Mouse (Mus musculus): ENCODE measurements around the gene Syne2. TPM values are rescaled to one million over a fixed set of nuclear protein-coding genes. Genes with fewer than 3 reads are reported as not detected.
A peak's percentile ranks its signal among the peaks of the same experiment; 100 is the strongest.

The Syne2 gene
- total and polyA plus RNA-seq, 3 experiments, result 3.9 to 7.5 (median 4.9) TPM

GRCm38 (mm10) chr12:75918415-75918814, 100.5 kb downstream of the Syne2 start:
- in situ Hi-C loops (cut with MboI; ENCODE audit: low pct_ligation_motif_present, low pct_unique_long_range_greater_than_20kb, low sequenced_read_pairs), result no loop called here
- dilution Hi-C loops (cut with MboI; ENCODE audit: extremely low pct_ligation_motif_present, extremely low pct_unique_long_range_greater_than_20kb, low sequenced_read_pairs), result no loop called here

GRCm38 (mm10) chr12:75918914-75919313, 101.0 kb downstream of the Syne2 start:
- H3K4me2 ChIP-seq (ENCODE audit: insufficient read depth, low read depth, poor library complexity, severe bottlenecking), result no peak overlapping the region
- peak; percentile 51 for DNase-seq (ENCODE audit: extremely low read depth)
- dilution Hi-C loops (cut with MboI; ENCODE audit: extremely low pct_ligation_motif_present, extremely low pct_unique_long_range_greater_than_20kb, low sequenced_read_pairs), result no loop called here
- no peaks in the 10 kb centered on the region for H3K4me1 ChIP-seq (ENCODE audit: control insufficient read depth in 1 of 2, insufficient read depth in 2 of 2)
- in situ Hi-C loops (cut with MboI; ENCODE audit: low pct_ligation_motif_present, low pct_unique_long_range_greater_than_20kb, low sequenced_read_pairs), result no loop called here
- no peaks in the 10 kb centered on the region for H3K27me3 ChIP-seq (replicated peaks)
- H3K9me3 ChIP-seq (replicated peaks; ENCODE audit: low read length), result no peaks in the 10 kb centered on the region
- peaks cover 0 to 2% of the 10 kb centered on the region in 2 experiments for H3K36me3 ChIP-seq (replicated peaks in 1 of 2; ENCODE audit: control insufficient read depth in 1 of 2, insufficient read depth in 1 of 2, low read length in 1 of 2)
- TF ChIP-seq RCOR1 (conservative IDR thresholded peaks at IDR 0.05; ENCODE audit: low read depth, low read length) (no peak), CTCF (conservative IDR thresholded peaks at IDR 0.05 in 1 of 2, IDR thresholded peaks at IDR 0.05 in 1 of 2; ENCODE audit: low read depth in 2 of 2, low read length in 2 of 2) (peak; percentile 26 to 77; a peak in 3 of 4 replicates), RAD21 (IDR thresholded peaks at IDR 0.05; ENCODE audit: low read depth, low read length) (peak; percentile 70), POLR2AphosphoS2 (IDR thresholded peaks at IDR 0.05; ENCODE audit: low read depth, low read length) (no peak), SMC3 (IDR thresholded peaks at IDR 0.05; ENCODE audit: low read depth, low read length) (peak; percentile 62), UBTF (IDR thresholded peaks at IDR 0.05; ENCODE audit: low read depth, low read length) (no peak)
- H3K9ac ChIP-seq (ENCODE audit: insufficient read depth, low read depth), result no peak overlapping the region
- no peaks in the 10 kb centered on the region for H3K79me2 ChIP-seq (replicated peaks; ENCODE audit: control insufficient read depth, extremely low read depth, insufficient read depth, poor library complexity, severe bottlenecking)
- H3K4me3 ChIP-seq (replicated peaks in 1 of 3; ENCODE audit: low read depth in 2 of 3, low read length in 2 of 3, poor library complexity in 1 of 3), result no peak overlapping the region
- H3K27ac ChIP-seq (ENCODE audit: insufficient read depth, low read depth), result no peak overlapping the region

More at GRCm38 (mm10) chr12:75918415-75918814, 100.5 kb downstream of the Syne2 start:
- TF ChIP-seq TBP (conservative IDR thresholded peaks at IDR 0.05; ENCODE audit: low read depth, low read length) (no peak), JUND (conservative IDR thresholded peaks at IDR 0.05; ENCODE audit: low read depth, low read length) (no peak), TCF12 (IDR thresholded peaks at IDR 0.05; ENCODE audit: low read depth, low read length) (no peak), BHLHE40 (IDR thresholded peaks at IDR 0.05; ENCODE audit: low read depth, low read length) (no peak), MAX (IDR thresholded peaks at IDR 0.05; ENCODE audit: low read length) (no peak), ZMIZ1 (IDR thresholded peaks at IDR 0.05; ENCODE audit: low read depth, low read length) (no peak), RAD21 (IDR thresholded peaks at IDR 0.05; ENCODE audit: low read depth, low read length) (no peak), ZC3H11A (IDR thresholded peaks at IDR 0.05; ENCODE audit: low read depth, low read length) (no peak), POLR2A (IDR thresholded peaks at IDR 0.05; ENCODE audit: low read depth, low read length) (no peak), IRF4 (IDR thresholded peaks at IDR 0.05; ENCODE audit: low read depth, low read length) (no peak), PAX5 (IDR thresholded peaks at IDR 0.05; ENCODE audit: low read length) (no peak), CHD1 (IDR thresholded peaks at IDR 0.05; ENCODE audit: low read depth, low read length) (no peak), RCOR1 (conservative IDR thresholded peaks at IDR 0.05; ENCODE audit: low read depth, low read length) (no peak), NRF1 (IDR thresholded peaks at IDR 0.05; ENCODE audit: low read depth, low read length) (no peak)
- Histone ChIP-seq H3K9ac (ENCODE audit: insufficient read depth, low read depth) (no peak overlapping the region), H3K4me1 (ENCODE audit: control insufficient read depth in 1 of 2, insufficient read depth in 2 of 2) (no peaks in the 10 kb centered on the region), H3K4me3 (replicated peaks in 1 of 3; ENCODE audit: low read depth in 2 of 3, low read length in 2 of 3, poor library complexity in 1 of 3) (no peak overlapping the region), H3K9me3 (replicated peaks; ENCODE audit: low read length) (no peaks in the 10 kb centered on the region), H3K36me3 (replicated peaks in 1 of 2; ENCODE audit: control insufficient read depth in 1 of 2, insufficient read depth in 1 of 2, low read length in 1 of 2) (peaks cover 0 to 2% of the 10 kb centered on the region in 2 experiments), H3K27me3 (replicated peaks) (no peaks in the 10 kb centered on the region), H3K27ac (ENCODE audit: insufficient read depth, low read depth) (no peak overlapping the region), H3K4me2 (ENCODE audit: insufficient read depth, low read depth, poor library complexity, severe bottlenecking) (no peak overlapping the region), H3K79me2 (replicated peaks; ENCODE audit: control insufficient read depth, extremely low read depth, insufficient read depth, poor library complexity, severe bottlenecking) (no peaks in the 10 kb centered on the region)
- DNase-seq (ENCODE audit: extremely low read depth), result no peak

Data from CH12.LX (cell line).